Mouse (Mus musculus) erythroblast, embryonic 14.5 days (primary cell): ENCODE results near the gene Tmbim4.

ENCODE experiments used
- GATA1 ChIP-seq: IDR thresholded peaks from 2 replicates; pipeline ENCODE4 v1.6.1; 2012; ENCODE audit warnings: low read length, inconsistent platforms, mixed read lengths
- TAL1 ChIP-seq: IDR thresholded peaks from 3 replicates; pipeline ENCODE4 v1.6.1; 2012; ENCODE audit warnings: low read length, inconsistent platforms, mixed read lengths

DNA sequence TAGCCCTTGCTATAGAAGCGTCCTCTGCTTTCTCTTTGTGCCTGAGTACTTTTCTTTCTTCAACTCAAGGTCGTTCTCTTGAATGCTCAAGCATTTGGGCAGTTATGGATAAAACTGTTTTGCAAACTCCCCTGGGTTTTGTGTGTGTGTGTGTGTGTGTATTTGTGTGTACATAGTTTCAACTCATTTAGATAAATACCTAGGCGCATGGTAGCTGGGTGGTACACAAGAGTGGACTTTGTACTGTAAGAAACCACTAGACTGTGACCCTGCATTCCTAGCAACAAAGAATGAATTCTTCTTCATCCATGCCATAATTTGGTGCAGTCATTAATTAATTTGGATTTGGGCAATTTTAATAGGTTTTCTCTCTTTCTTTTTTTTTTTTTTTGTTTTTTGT, 8.7 kb downstream of the Tmbim4 start:
- TF ChIP-seq GATA1 (no peak), TAL1 (no peak)
